Mouse (Mus musculus): ENCODE data around the gene Slc25a42. TPM values are rescaled to one million over a fixed set of nuclear protein-coding genes. Genes with fewer than 3 reads are reported as not detected.

Slc25a42 gene
- polyA plus RNA-seq, 1 experiment from 2014 or later, result 4.4 TPM

- Histone ChIP-seq H3K9me3 (no peaks in the 10 kb centered on the region), H3K27ac (no peak overlapping the region), H3K4me3 (no peak overlapping the region), H3K4me2 (replicated peaks) (no peak overlapping the region), H3K9ac (no peak overlapping the region), H3K4me1 (peaks cover 12% of the 10 kb centered on the region), H3K27me3 (peaks cover 15% of the 10 kb centered on the region), H3K36me3 (peaks cover 9% of the 10 kb centered on the region; the same call in 1 of the 2 replicates)
- no peak for ATAC-seq (ENCODE audit: insufficient number of reproducible peaks, insufficient read depth, low FRiP score, low TSS enrichment)
- 81% methylated on average over 3 of the region's 3 CpGs for WGBS
Measured at GRCm38 (mm10) chr8:70170116-70170515, 42.0 kb downstream of the Slc25a42 start.

DNA sequence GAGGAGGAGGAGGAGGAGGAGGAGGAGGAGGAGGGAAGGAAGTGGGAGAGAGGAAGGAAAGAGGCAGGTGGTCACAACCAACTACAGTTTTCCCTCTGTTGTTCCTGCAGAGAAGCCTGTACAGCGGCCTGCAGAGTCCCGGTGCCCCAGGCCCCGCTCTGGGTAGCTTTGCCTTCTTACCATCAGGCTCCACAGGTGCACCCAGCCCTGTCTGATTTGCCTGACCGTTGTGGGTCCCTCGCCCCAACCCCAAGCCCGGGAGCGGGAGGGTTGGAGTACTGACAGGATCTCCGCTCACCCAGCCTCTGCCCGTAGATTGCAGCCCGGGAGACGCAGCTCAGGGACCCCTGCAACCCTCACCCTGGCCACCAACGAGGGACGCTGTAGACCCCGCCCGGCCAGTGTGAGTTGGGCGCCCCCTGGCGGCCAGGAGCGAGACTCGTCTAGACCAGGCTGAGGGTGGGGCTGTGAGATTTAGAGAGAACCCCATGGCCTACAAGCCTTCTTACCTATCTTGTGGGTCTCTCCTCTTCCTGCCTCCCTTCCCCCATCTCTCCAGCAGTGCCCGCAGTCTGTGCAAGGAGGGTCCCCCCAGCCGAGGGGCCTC is 45.5 kb downstream of the Slc25a42 start:
- Histone ChIP-seq H3K4me3 (peak overlapping the region; percentile 20), H3K27me3 (peaks cover 20% of the 10 kb centered on the region), H3K9me3 (no peaks in the 10 kb centered on the region), H3K4me2 (replicated peaks) (peak overlapping the region; percentile 48), H3K36me3 (no peaks in the 10 kb centered on the region), H3K9ac (0 out of 2 replicates have a peak overlapping the region, but pooled peaks have one; percentile 12), H3K27ac (no peak overlapping the region), H3K4me1 (no peaks in the 10 kb centered on the region)
- 2% methylated on average over 21 of the region's 21 CpGs for WGBS
- ATAC-seq (ENCODE audit: insufficient number of reproducible peaks, insufficient read depth, low FRiP score, low TSS enrichment), result peak; percentile 52; the same call in 1 of the 2 replicates

DNA sequence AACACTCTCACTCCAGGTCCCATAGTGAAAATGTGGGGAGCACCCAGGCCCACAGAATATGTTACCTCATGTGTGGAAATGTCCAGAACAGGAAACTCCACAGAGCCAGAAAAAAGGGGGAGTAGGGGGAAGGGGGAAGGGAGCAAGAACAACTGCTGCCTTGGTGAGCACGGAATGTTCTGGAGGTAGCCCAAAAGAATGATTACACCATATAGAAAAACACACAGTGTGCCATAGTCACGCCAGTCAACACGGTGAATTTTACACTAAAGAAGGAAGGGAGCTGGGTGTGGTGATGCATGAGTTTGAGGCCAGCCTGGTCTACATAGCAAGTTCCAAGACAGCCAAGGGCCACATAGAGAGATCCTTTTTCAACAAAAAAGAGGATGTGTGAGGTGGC is 48.8 kb downstream of the Slc25a42 start:
- H3K4me1 ChIP-seq, result peaks cover 6% of the 10 kb centered on the region; the same call in 1 of the 2 replicates
- H3K4me2 ChIP-seq (replicated peaks), result no peak overlapping the region
- H3K9me3 ChIP-seq, result no peaks in the 10 kb centered on the region
- H3K9ac ChIP-seq, result no peak overlapping the region
- H3K36me3 ChIP-seq, result no peaks in the 10 kb centered on the region
- WGBS, result 85% methylated on average over 3 of the region's 3 CpGs
- no peak overlapping the region for H3K4me3 ChIP-seq
- peaks cover 23% of the 10 kb centered on the region for H3K27me3 ChIP-seq
- no peak for ATAC-seq (ENCODE audit: insufficient number of reproducible peaks, insufficient read depth, low FRiP score, low TSS enrichment)
- H3K27ac ChIP-seq, result no peak overlapping the region

DNA sequence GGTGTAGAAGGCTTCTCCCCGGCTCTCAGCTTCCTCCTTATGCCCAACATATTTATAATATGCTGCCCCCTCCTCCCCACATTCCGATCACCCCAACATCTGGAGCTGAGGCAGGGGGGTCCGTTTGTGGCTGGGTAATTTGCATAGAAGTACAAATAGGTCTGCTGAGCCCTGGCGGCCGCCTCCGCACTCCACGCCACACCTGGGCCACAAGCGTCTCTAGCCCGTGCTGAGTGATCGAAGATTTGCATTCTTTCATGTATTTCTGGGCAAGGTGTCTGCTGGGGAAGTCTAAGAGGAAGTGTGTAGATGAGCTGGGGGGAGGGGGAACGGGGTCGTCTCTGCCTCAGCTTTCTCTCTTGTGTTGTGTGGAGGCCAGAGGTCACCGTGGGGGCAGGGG is 52.1 kb downstream of the Slc25a42 start:
- Histone ChIP-seq H3K4me2 (replicated peaks) (no peak overlapping the region), H3K27me3 (peaks cover 19% of the 10 kb centered on the region), H3K9me3 (no peaks in the 10 kb centered on the region), H3K4me1 (peaks cover 7% of the 10 kb centered on the region; the same call in 1 of the 2 replicates), H3K27ac (no peak overlapping the region), H3K9ac (no peak overlapping the region), H3K36me3 (no peaks in the 10 kb centered on the region), H3K4me3 (no peak overlapping the region)
- no peak for ATAC-seq (ENCODE audit: insufficient number of reproducible peaks, insufficient read depth, low FRiP score, low TSS enrichment)
- 63% methylated on average over 13 of the region's 13 CpGs for WGBS

- 79% methylated on average over 4 of the region's 4 CpGs for WGBS
- ATAC-seq (ENCODE audit: insufficient number of reproducible peaks, insufficient read depth, low FRiP score, low TSS enrichment), result no peak
- Histone ChIP-seq H3K4me1 (peaks cover 7% of the 10 kb centered on the region; the same call in 1 of the 2 replicates), H3K4me3 (no peak overlapping the region), H3K27me3 (peaks cover 15% of the 10 kb centered on the region; the same call in 1 of the 2 replicates), H3K36me3 (no peaks in the 10 kb centered on the region), H3K27ac (no peak overlapping the region), H3K9me3 (no peaks in the 10 kb centered on the region), H3K4me2 (replicated peaks) (no peak overlapping the region), H3K9ac (no peak overlapping the region)
Measured at GRCm38 (mm10) chr8:70159211-70159610, 52.9 kb downstream of the Slc25a42 start.

- 10% methylated on average over 40 of the region's 40 CpGs for WGBS
- ATAC-seq (ENCODE audit: insufficient number of reproducible peaks, insufficient read depth, low FRiP score, low TSS enrichment), result peak; percentile 78
- H3K27me3 ChIP-seq, result peaks cover 15% of the 10 kb centered on the region
- peak overlapping the region; percentile 45 for H3K4me3 ChIP-seq
- peak overlapping the region; percentile 67 for H3K9ac ChIP-seq
- H3K27ac ChIP-seq, result no peak overlapping the region
- H3K4me2 ChIP-seq (replicated peaks), result peak overlapping the region; percentile 78
- H3K9me3 ChIP-seq, result no peaks in the 10 kb centered on the region
- peaks cover 7% of the 10 kb centered on the region; the same call in 1 of the 2 replicates for H3K4me1 ChIP-seq
- H3K36me3 ChIP-seq, result no peaks in the 10 kb centered on the region
Measured at GRCm38 (mm10) chr8:70158069-70158853, 53.8 kb downstream of the Slc25a42 start.

DNA sequence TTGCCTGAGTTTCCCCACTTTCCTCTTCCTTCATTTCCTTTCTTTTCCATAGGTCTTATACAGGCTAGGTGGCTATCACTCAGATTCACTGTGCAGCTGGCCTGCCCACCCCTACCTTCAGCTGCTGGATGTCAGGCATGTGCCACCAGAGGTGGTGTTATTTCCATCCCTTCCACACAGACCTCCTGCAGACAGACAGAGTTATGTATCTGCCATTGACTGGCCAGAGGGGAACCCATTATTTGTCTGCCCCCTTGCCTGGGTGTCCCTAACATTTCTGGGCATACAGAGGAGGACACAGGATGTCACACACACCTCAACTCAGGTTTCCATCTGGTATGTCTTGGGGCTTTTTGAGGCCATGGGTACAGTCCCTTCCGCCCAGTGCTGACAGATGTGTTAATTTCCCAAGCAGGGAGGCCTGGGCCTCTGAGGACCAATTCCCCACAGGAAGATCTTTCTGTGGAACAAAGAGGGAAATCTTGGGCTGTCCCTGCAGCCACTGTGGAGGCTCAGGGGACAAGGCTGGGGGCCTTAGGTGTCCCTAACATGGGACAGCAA is 54.8 kb downstream of the Slc25a42 start:
- H3K4me3 ChIP-seq, result no peak overlapping the region
- H3K27ac ChIP-seq, result no peak overlapping the region
- H3K9me3 ChIP-seq, result no peaks in the 10 kb centered on the region
- H3K27me3 ChIP-seq, result peaks cover 15% of the 10 kb centered on the region
- H3K4me2 ChIP-seq (replicated peaks), result no peak overlapping the region
- H3K36me3 ChIP-seq, result no peaks in the 10 kb centered on the region
- ATAC-seq (ENCODE audit: insufficient number of reproducible peaks, insufficient read depth, low FRiP score, low TSS enrichment), result no peak
- peaks cover 13% of the 10 kb centered on the region for H3K4me1 ChIP-seq
- 89% methylated on average over 1 of the region's 1 CpGs for WGBS
- H3K9ac ChIP-seq, result no peak overlapping the region

GRCm38 (mm10) chr8:70152537-70153257 is 59.4 kb downstream of the Slc25a42 start:
- peaks cover 11% of the 10 kb centered on the region for H3K27me3 ChIP-seq
- H3K27ac ChIP-seq, result no peak overlapping the region
- no peaks in the 10 kb centered on the region for H3K9me3 ChIP-seq
- peak overlapping the region; percentile 14; the same call in 1 of the 2 replicates for H3K4me3 ChIP-seq
- peak; percentile 95 for ATAC-seq (ENCODE audit: insufficient number of reproducible peaks, insufficient read depth, low FRiP score, low TSS enrichment)
- 11% methylated on average over 19 of the region's 22 CpGs for WGBS
- H3K4me1 ChIP-seq, result peaks cover 10% of the 10 kb centered on the region
- no peaks in the 10 kb centered on the region for H3K36me3 ChIP-seq
- H3K4me2 ChIP-seq (replicated peaks), result peak overlapping the region; percentile 40
- no peak overlapping the region; the same call in 1 of the 2 replicates for H3K9ac ChIP-seq

- no peak overlapping the region for H3K27ac ChIP-seq
- H3K9ac ChIP-seq, result no peak overlapping the region
- no peaks in the 10 kb centered on the region; the same call in 1 of the 2 replicates for H3K27me3 ChIP-seq
- peaks cover 22% of the 10 kb centered on the region for H3K36me3 ChIP-seq
- ATAC-seq (ENCODE audit: insufficient number of reproducible peaks, insufficient read depth, low FRiP score, low TSS enrichment), result no peak
- WGBS, result 12% methylated on average over 13 of the region's 13 CpGs
- H3K4me2 ChIP-seq (replicated peaks), result peak overlapping the region; percentile 29; the same call in 1 of the 2 replicates
- H3K4me3 ChIP-seq, result no peak overlapping the region
- peaks cover 10% of the 10 kb centered on the region for H3K4me1 ChIP-seq
- H3K9me3 ChIP-seq, result no peaks in the 10 kb centered on the region
Measured at GRCm38 (mm10) chr8:70150158-70150557, 61.9 kb downstream of the Slc25a42 start.

- ATAC-seq (ENCODE audit: insufficient number of reproducible peaks, insufficient read depth, low FRiP score, low TSS enrichment), result no peak
- no peaks in the 10 kb centered on the region for H3K27me3 ChIP-seq
- peaks cover 10% of the 10 kb centered on the region for H3K4me1 ChIP-seq
- H3K9me3 ChIP-seq, result no peaks in the 10 kb centered on the region
- no peak overlapping the region for H3K27ac ChIP-seq
- 87% methylated on average over 7 of the region's 7 CpGs for WGBS
- H3K36me3 ChIP-seq, result peaks cover 44% of the 10 kb centered on the region
- no peak overlapping the region for H3K4me3 ChIP-seq
- no peak overlapping the region for H3K9ac ChIP-seq
- H3K4me2 ChIP-seq (replicated peaks), result no peak overlapping the region
Measured at GRCm38 (mm10) chr8:70147678-70148607, 64.2 kb downstream of the Slc25a42 start.
